Mouse (Mus musculus) gastrocnemius, postnatal 10 days (tissue): Measurements from ENCODE around the gene Phc1. TPM values are rescaled to one million over a fixed set of nuclear protein-coding genes. Genes with fewer than 3 reads are reported as not detected.

Source experiments
- DNase-seq: peaks from one replicate; pipeline ENCODE4 v3.0.0; 2021; ENCODE audit warnings: mixed read lengths
- total RNA-seq, 2 experiments: library from RNA; stranded (reverse); gene quantifications; 2 replicates each; pipeline ENCODE4 v1.2.3; 2021

Phc1 gene
- total RNA-seq, 2 experiments from 2014 or later = 13.1 to 13.8 TPM

- DNase-seq = peak; percentile 58
Observed at GRCm38 (mm10) chr6:122339047-122339647, 1.2 kb downstream of the Phc1 start.

- no peak for DNase-seq
Observed at GRCm38 (mm10) chr6:122337546-122337945, 2.8 kb downstream of the Phc1 start.

- no peak for DNase-seq
Observed at GRCm38 (mm10) chr6:122334786-122335340, 5.5 kb downstream of the Phc1 start.

GRCm38 (mm10) chr6:122333081-122333612, 7.2 kb downstream of the Phc1 start:
- no peak for DNase-seq

- no peak for DNase-seq
Observed at GRCm38 (mm10) chr6:122325361-122325975, 14.9 kb downstream of the Phc1 start.

- no peak for DNase-seq
Observed at GRCm38 (mm10) chr6:122318726-122319125, 21.6 kb downstream of the Phc1 start.

GRCm38 (mm10) chr6:122310187-122310820, 30.1 kb downstream of the Phc1 start:
- DNase-seq = no peak

- DNase-seq = no peak
Observed at GRCm38 (mm10) chr6:122309446-122309960, 30.9 kb downstream of the Phc1 start.

- peak; percentile 84 for DNase-seq
Observed at GRCm38 (mm10) chr6:122308505-122309393, 31.6 kb downstream of the Phc1 start, which contains the start of gene M6pr. Gene M6pr, plus strand, starts transcription at chr6:122308720.

- DNase-seq = no peak
Observed at GRCm38 (mm10) chr6:122308136-122308504, 32.2 kb downstream of the Phc1 start.

- DNase-seq = no peak
Observed at GRCm38 (mm10) chr6:122306707-122307106, 33.7 kb downstream of the Phc1 start.

GRCm38 (mm10) chr6:122304790-122305555, 35.4 kb downstream of the Phc1 start:
- no peak for DNase-seq

GRCm38 (mm10) chr6:122304355-122304754, 36.0 kb downstream of the Phc1 start:
- peak; percentile 88 for DNase-seq

- no peak for DNase-seq
Observed at GRCm38 (mm10) chr6:122303526-122303925, 36.8 kb downstream of the Phc1 start.

- no peak for DNase-seq
Observed at GRCm38 (mm10) chr6:122302661-122303060, 37.7 kb downstream of the Phc1 start.

- no peak for DNase-seq
Observed at GRCm38 (mm10) chr6:122302121-122302520, 38.2 kb downstream of the Phc1 start.

GRCm38 (mm10) chr6:122299621-122300133, 40.7 kb downstream of the Phc1 start:
- DNase-seq = no peak

- DNase-seq = no peak
Observed at GRCm38 (mm10) chr6:122298223-122298609, 42.1 kb downstream of the Phc1 start.

- DNase-seq = no peak
Observed at GRCm38 (mm10) chr6:122297279-122298222, 42.8 kb downstream of the Phc1 start.

GRCm38 (mm10) chr6:122296918-122297278, 43.5 kb downstream of the Phc1 start:
- DNase-seq = no peak
